Mouse (Mus musculus): Measurements from ENCODE around the gene Brpf1.
"Not testable (repeated sequence)": the region's sequence is repeated elsewhere in the genome, so short reads cannot be mapped to it uniquely, and the experiment has no call there.

The Brpf1 gene

DNA sequence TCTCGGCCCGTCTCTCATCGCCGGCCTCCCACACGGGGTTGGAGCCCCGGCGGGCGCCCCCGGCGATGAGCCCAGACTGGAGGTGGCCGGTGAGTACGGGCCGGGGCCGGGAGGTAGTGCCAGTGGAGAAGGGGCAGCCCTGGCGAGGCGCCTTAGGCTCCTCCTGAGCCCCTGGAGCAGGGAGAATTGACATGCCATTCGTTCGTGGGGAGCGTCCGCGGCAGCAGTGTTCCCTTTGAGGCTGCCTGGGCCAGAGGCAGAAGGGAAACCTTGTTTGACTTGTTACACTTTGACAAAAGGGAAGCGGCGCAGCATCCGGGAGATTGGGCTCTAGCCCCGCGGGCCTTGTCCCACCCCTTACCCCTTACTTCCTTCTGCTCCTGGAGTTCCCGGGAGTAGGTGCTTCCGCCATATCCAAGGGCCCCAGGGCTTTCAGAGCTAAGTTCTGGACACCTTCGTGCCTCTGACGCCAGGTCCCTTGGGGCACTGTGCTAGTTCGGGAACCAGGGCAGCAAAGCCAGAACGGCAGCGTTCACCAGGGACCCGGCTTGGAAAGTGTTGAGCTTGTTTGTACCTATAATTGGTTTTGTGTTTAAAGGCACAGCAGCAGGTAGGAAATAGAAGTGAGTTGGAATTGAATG lies 664 bp downstream of the Brpf1 start:
- DNase-seq, result peak; percentile 60 to 65

DNA sequence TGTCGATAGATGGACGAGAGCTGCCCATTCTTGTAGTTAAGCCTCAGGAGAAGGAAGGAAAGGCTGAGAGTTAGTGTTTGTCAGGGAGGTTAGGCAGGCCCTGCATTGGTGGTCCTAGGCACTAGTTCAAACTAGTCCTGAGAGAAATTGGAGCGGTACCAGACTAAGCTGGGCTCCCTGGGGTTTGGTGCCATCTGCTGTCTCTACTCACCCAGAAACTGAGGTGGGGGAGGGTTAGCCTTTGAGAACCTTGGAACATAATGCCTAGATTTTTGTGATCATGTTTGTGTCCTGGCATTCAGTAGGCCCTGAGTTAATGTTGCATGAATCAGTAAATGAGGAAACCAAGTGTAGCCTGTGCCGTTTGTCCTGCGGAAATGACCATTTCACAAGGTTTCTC lies 1.2 kb downstream of the Brpf1 start:
- peak; percentile 96 to 97 for DNase-seq

GRCm38 (mm10) chr6:113315972-113316371 lies 9.0 kb downstream of the Brpf1 start:
- DNase-seq, result no peak

DNA sequence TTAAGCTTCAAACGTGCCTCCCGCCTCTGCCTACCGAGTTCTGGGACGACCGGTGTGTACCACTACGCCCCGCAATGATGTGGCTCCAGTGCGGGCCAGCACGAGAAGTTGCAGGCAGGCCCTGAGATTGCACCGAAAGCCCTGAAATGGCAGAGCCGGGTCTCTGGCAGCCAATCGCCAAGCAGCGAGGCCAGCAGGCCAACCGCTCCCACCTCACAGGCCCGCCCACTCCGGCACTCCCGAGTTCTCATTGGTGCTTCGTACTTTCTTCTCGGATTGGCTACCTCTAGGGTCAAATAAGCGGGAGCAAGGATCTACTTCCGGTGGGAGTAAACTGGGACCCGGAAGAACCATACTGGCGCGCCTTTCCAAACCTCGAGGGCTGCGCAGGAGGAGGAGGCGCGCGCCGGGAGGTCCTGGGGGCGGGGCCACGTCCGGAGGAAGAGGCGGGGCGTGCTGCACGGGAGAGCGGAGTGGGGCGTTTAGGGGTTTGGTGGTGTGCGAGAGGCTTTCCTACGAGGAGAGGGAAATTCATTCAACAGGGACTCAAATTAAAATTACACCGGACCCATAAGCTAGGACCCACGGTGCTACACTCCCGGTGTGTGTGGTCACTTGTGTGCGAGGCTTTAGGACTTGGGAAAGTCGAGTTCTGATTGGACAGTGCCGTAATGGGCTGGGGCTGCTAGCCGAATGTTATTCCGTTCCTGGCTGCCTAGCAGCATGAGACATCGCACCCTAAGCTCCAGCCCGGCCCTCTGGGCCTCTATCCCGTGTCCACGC lies 19.8 kb downstream of the Brpf1 start, which contains the start of gene Ogg1:
Gene Ogg1, plus strand, starts transcription at position 440 of the 783 bp plus-strand sequence.
- peak; percentile 96 to 97 for DNase-seq

DNA sequence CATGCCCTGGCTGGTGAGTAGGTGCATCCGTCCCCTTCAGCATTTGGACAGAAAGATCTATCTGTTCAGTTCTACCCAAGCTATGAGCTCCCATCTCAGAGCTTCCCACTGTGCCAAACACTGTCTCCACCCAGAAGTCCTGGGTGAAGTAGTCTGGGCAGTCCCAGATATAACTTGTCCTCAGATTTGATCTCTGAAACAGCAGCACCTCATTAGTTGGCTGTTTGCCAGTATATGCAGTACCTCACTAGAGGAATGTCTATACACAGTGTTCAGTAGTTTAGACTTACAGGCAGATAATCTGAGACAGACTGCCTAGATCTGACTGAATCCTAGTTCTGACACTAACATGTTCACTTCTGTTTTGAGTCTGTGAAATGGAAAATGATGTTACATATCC lies 22.5 kb downstream of the Brpf1 start:
- no peak for DNase-seq

DNA sequence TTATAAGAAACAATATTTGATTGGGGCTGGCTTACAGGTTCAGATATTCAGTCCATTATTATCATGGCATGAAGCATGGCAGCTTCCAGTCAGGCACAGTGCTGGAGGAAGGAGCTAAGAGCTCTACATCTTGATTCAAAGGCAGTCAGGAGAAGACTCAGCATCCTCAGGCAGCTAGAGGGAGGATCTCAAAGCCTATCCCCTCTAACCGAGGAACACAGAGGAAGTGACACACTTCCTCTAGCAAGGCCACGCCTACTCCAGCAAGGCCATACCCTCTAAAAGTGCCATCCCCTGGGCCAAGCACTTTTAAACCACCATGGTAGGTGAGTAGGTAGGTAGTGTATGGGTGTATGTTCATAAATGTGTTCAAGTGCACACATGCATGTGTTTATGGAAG lies 23.6 kb downstream of the Brpf1 start:
- DNase-seq, result no peak

- no peak for DNase-seq
Observed at GRCm38 (mm10) chr6:113331721-113332120, 24.8 kb downstream of the Brpf1 start.

GRCm38 (mm10) chr6:113332734-113333133 lies 25.8 kb downstream of the Brpf1 start:
- not testable (repeated sequence) for DNase-seq

DNA sequence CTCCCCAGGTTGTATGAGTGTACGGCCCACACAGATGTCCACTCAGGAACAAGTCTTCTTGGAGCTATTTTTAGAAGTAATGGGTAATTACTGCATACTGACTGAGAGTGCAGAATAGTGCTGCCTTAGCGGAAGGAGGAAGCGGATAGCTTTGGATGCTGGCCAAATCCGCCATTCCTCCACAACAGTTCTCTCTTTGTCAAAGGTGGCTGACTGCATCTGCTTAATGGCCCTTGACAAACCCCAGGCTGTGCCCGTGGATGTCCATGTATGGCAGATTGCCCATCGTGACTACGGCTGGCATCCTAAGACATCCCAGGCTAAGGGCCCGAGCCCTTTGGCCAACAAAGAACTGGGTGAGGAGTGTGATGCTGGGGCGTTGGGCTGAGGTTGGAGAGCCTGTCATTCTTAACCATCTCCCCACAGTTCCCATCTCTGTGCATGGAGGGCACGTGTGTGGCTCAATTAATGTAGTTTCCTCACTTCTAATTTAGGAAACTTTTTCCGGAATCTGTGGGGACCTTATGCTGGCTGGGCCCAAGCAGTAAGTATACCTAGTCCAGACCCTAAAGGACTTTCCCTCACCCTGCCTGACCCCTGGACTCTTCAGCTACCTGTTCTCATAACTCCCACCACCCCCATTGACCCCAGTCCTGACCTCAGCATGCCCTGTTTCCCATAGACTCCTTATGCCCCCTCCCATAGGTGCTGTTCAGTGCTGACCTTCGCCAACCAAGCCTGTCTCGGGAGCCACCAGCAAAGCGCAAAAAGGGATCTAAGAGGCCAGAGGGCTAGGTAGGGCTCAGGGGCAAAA lies 26.4 kb downstream of the Brpf1 start:
- peak; percentile 45 to 67 for DNase-seq

DNA sequence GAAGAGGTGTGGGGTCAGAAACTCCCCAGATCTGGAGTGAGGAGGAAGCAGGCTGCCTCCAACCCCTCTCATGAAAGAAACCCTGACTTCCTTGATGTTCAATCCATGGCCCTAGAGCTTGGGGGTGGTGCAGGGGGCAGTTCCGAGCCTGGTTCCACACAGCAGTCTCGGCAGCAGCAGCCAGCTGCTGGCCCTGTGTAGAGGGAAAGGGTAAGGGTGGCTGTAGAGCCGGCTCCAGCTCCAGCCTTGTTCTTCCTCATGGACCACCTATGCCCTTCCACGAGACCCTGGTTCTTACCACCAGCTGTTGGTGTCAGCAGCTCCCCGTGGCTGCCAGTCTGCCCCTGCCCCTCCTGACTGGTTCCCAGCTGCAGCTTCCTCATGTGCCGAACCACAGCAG lies 27.3 kb downstream of the Brpf1 start:
- DNase-seq, result no peak

- DNase-seq, result no peak
Observed at GRCm38 (mm10) chr6:113336852-113337620, 30.1 kb downstream of the Brpf1 start.

- no peak for DNase-seq
Observed at GRCm38 (mm10) chr6:113341574-113341973, 34.6 kb downstream of the Brpf1 start.

DNA sequence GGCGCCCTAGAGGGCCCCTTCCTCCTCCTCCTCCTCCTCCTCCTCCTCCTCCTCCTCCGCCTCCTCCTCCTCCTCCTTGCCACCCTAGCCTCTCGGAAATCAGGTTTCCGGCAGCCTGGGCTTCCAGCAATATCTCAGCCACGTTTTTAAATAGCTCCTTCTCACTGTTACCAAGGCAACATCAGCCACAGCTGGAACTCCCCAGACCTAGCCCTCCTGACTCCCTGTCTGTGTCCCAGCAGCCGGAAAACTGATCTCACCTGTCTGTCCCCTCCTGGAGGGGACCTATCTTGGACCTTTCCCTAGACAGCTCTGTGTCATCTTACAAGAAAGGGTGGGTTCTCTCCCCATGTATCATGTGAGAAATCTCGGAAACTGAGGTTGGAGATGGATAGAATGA lies 35.4 kb downstream of the Brpf1 start:
- no peak for DNase-seq

GRCm38 (mm10) chr6:113343177-113344092 lies 36.5 kb downstream of the Brpf1 start, which contains the start of gene Camk1:
Gene Camk1 (minus strand): TSS chr6:113343984.
- DNase-seq, result peak; percentile 62 to 75

DNA sequence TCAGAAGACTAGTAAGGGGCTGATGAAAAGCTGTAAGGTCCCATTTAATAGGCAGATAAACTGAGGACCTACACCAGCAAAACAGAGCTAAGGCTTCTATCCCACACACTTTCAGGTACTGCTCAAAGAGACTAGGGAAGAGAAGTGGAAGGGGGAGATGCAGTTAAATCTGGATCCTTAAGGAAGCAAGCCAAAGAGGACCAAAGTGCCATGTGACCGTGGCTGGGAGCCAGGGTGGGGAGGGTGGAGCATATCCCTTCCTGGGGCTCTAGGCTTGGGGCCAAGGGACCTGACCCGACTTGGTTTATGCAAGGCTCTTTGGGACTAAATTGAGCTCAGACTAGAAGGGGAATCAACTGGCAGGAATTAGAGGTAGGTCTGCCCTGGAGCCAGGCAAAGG lies 37.4 kb downstream of the Brpf1 start:
- DNase-seq, result peak; percentile 56 to 75

- no peak for DNase-seq
Observed at GRCm38 (mm10) chr6:113346897-113347296, 40.0 kb downstream of the Brpf1 start.

DNA sequence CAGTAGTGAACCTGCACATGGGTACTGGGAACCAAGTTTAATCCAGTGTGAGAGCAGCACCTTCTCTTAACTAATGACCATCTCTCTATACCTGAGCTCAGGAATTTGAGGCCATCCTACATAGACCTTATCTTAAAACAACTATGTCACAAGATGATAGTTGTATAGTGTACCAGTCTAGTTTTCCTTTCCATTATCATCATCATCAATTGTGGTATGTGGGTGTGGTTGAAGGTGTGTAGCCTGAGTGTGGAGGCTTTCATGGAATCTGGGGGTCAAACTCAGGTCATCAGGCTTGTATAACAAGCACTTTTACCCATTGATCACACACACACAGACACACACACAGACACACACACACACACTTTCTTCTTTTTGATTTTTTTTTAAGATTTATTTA lies 43.6 kb downstream of the Brpf1 start:
- DNase-seq, result no peak

DNA sequence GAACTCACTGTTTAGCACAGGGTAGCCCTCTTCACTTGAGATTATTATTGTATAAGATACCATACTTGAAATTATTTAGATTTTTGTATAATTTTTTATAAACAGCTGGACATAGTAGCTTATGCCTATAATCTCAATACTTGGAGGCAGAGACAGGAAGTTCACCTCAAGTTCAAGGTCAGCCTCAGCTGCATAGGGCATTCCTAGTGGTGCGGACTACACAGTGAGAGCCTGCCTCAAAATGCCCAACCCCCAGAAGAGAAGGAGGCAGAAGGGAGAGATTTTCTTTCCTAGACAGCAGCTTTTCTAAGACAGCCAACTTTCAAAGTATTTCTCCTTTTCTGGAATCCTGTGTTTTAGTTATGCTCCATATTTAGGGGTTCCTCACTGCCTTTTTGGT lies 44.2 kb downstream of the Brpf1 start:
- DNase-seq, result no peak

DNA sequence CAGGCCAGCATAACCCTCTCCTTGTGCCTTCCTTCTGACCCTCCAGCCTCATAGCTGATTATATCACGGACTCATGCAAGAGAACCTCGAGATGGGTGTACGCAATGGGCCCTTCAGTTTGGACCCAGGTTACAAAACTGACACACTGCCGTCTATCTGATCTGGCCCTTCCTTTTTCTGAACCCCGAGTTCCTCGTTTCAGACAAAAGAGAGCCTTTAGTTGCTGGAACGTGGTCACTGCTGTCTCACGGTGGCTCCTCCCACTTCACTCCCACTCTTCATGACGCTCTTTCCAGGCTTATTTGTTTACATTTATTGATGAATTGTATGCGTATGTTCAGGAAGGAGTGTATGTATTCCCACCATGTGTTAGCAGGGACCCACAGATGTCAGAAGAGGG lies 44.7 kb downstream of the Brpf1 start:
- DNase-seq, result no peak

- DNase-seq, result no peak
Observed at GRCm38 (mm10) chr6:113352820-113353219, 45.9 kb downstream of the Brpf1 start.

- DNase-seq, result no peak
Observed at GRCm38 (mm10) chr6:113353696-113354095, 46.8 kb downstream of the Brpf1 start.

- DNase-seq, result no peak
Observed at GRCm38 (mm10) chr6:113361476-113361875, 54.5 kb downstream of the Brpf1 start.
